Mouse (Mus musculus) megakaryocyte, embryonic 14.5 days (primary cell): ENCODE measurements around the gene Cks1b.

Experiments
- FLI1 ChIP-seq: IDR thresholded peaks from 2 replicates; pipeline ENCODE4 v1.6.1; 2012; ENCODE audit warnings: low read length, inconsistent platforms, mixed read lengths
- GATA1 ChIP-seq: IDR thresholded peaks from 3 replicates; pipeline ENCODE4 v1.6.1; 2012; ENCODE audit warnings: mixed read lengths, low read length, inconsistent platforms, borderline replicate concordance

DNA sequence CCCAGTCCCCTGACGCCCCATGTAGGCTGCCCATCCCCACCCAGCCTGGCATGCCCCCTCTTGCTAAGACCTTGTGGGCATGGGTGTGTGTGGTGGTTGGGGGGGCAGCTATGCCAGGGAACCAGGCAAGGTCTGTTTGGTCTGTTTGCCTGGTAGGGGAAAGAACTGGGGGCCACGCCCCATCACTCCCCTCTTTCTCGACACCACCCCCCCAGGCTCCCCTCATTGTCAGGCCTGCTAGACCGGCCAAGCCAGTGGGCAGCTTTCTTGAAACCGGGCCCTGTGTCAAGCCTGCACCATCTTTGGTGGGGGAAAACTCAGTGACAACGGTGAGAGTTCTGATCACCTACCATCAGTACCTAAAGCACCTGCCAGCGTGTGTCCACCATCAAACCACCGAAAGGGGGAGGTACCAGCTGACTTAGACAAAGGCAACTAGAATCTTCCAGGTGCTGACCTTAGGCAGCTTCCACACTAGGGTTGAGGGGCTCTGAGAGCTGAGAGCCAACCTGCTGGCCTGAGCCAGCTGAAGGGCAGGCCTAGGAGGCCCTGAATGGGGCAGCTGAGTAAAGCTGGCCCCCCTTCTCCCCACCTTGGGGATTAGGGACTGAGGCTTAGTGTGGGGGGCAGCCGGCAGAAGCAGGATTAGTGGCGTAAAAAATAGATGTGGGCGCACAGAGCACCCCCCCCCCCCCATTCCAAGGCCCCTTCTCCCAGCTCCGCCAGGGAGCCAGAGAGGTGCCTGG, 33.7 kb downstream of the Cks1b start:
- no peak for TF ChIP-seq GATA1
- no peak for TF ChIP-seq FLI1
